10 mouse cellular contexts compared by ENCODE assay signal in the genomic region with DNA sequence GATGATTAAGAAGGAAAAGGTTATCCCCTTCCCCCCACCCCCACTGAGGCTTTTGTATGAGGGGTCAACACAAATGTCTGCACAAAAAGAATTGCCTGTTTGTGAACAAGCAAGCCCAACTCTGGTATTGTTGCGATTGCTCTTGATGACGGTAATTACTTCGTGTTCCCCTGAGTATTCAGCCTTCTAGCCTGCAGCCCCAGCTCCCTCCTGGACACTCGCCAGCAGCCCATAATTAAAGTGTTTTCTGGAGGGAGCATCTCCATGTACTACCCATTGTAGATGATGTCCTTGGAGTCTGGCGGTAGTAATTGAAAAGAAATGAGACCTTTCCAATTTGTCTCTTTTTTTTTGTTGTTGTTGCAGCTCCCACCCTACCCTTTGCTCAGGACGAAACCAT.
A peak's percentile ranks its signal among the peaks of the same experiment; 100 is the strongest.
DNase-seq lines count a peak whose midpoint lies in the region; ATAC-seq and TF ChIP-seq lines count a peak whose summit lies in the region.
"Had no signal": no experiment of that assay in that cellular context is flagged by ENCODE, and none has a peak within 500 bp of the region (broad histone marks: within the 10 kb centered on the region; RNA-seq: fewer than 3 reads in every experiment).

No protein-coding gene starts in this region.

- ATAC-seq in lung, embryonic 14.5 days (ENCODE audit: insufficient read depth), result no peak
- ATAC-seq in forebrain, postnatal 0 days, result peak; percentile 16; the same call in 1 of the 2 replicates
- ATAC-seq in neural tube, embryonic 13.5 days (ENCODE audit: low read depth), result peak; percentile 85

- H3K4me2 ChIP-seq in lung, embryonic 14.5 days, result no peak overlapping the region
- H3K4me2 ChIP-seq in forebrain, postnatal 0 days (ENCODE audit: low read depth), result no peak overlapping the region
- H3K4me2 ChIP-seq in neural tube, embryonic 13.5 days, result peak overlapping the region; percentile 30
- H3K4me2 ChIP-seq: liver, embryonic 11.5 days had no signal

- no peaks in the 10 kb centered on the region for H3K27me3 ChIP-seq in lung, embryonic 14.5 days (ENCODE audit: insufficient read depth, low read length)
- no peaks in the 10 kb centered on the region; the same call in 1 of the 2 replicates for H3K27me3 ChIP-seq in forebrain, postnatal 0 days (ENCODE audit: insufficient read depth, low read length)
- no peaks in the 10 kb centered on the region for H3K27me3 ChIP-seq in neural tube, embryonic 13.5 days

- TF ChIP-seq CTCF in lung, embryonic 14.5 days (IDR thresholded peaks at IDR 0.05; ENCODE audit: low read depth), result no peak
- TF ChIP-seq CTCF in forebrain, postnatal 0 days (IDR thresholded peaks at IDR 0.05; ENCODE audit: low read depth), result no peak

- DNase-seq in adrenal gland, postnatal 25 days, result peak; percentile 7
- no peak for DNase-seq in adrenal gland, adult 2 months
- DNase-seq in lung, embryonic 14.5 days, result peak; percentile 38
- DNase-seq in lung, postnatal 25 days (ENCODE audit: low spot score), result no peak
- DNase-seq in forebrain, postnatal 0 days, result peak; percentile 46
- no peak for DNase-seq in liver
- DNase-seq in thymus, postnatal 25 days, result no peak
- DNase-seq: heart, postnatal 36 days had no signal

- no peaks in the 10 kb centered on the region for H3K36me3 ChIP-seq in lung, embryonic 14.5 days (ENCODE audit: insufficient read depth)
- no peaks in the 10 kb centered on the region for H3K36me3 ChIP-seq in forebrain, postnatal 0 days (ENCODE audit: insufficient read depth)
- H3K36me3 ChIP-seq in neural tube, embryonic 13.5 days, result no peaks in the 10 kb centered on the region

- H3K4me3 ChIP-seq in lung, embryonic 14.5 days (ENCODE audit: low read depth, low read length), result no peak overlapping the region
- no peak overlapping the region for H3K4me3 ChIP-seq in forebrain, postnatal 0 days (ENCODE audit: low read depth, low read length)
- H3K4me3 ChIP-seq in neural tube, embryonic 13.5 days, result no peak overlapping the region

- H3K27ac ChIP-seq in lung, embryonic 14.5 days (ENCODE audit: low read depth), result no peak overlapping the region
- 0 out of 2 replicates have a peak overlapping the region, but pooled peaks have one; percentile 21 for H3K27ac ChIP-seq in forebrain, postnatal 0 days (ENCODE audit: low read depth, low read length)
- H3K27ac ChIP-seq in neural tube, embryonic 13.5 days (replicated peaks), result peak overlapping the region; percentile 71

- no peaks in the 10 kb centered on the region for H3K9me3 ChIP-seq in lung, embryonic 14.5 days (ENCODE audit: low read depth, low read length)
- no peaks in the 10 kb centered on the region for H3K9me3 ChIP-seq in forebrain, postnatal 0 days (ENCODE audit: low read length)
- no peaks in the 10 kb centered on the region for H3K9me3 ChIP-seq in neural tube, embryonic 13.5 days

- no peak overlapping the region for H3K9ac ChIP-seq in lung, embryonic 14.5 days
- H3K9ac ChIP-seq in forebrain, postnatal 0 days, result no peak overlapping the region
- no peak overlapping the region for H3K9ac ChIP-seq in neural tube, embryonic 13.5 days

- no peaks in the 10 kb centered on the region for H3K4me1 ChIP-seq in lung, embryonic 14.5 days (ENCODE audit: insufficient read depth)
- 0 out of 2 replicates have a peak, but pooled peaks cover 8% of the 10 kb centered on the region for H3K4me1 ChIP-seq in forebrain, postnatal 0 days (ENCODE audit: insufficient read depth)
- peaks cover 22% of the 10 kb centered on the region for H3K4me1 ChIP-seq in neural tube, embryonic 13.5 days (replicated peaks)

- WGBS in lung, embryonic 14.5 days, result 55% methylated on average over 6 of the region's 6 CpGs
- WGBS in forebrain, postnatal 0 days, result 6% methylated on average over 6 of the region's 6 CpGs
- 9% methylated on average over 6 of the region's 6 CpGs for WGBS in neural tube, embryonic 13.5 days

Comparison
In these comparisons a context has a peak if more than half of its experiments do, and no peak if none do; other contexts are left out.
1. DNase-seq: peak in adrenal gland, postnatal 25 days (single experiment), lung, embryonic 14.5 days (single experiment) and forebrain, postnatal 0 days (single experiment); none in adrenal gland, adult 2 months (single experiment), lung, postnatal 25 days (single experiment), liver (single experiment) and thymus, postnatal 25 days (single experiment).